Mouse (Mus musculus) brain, embryonic 14.5 days (tissue): ENCODE measurements around the gene Cdh11. TPM values are rescaled to one million over a fixed set of nuclear protein-coding genes. Genes with fewer than 3 reads are reported as not detected.
A peak's percentile ranks its signal among the peaks of the same experiment; 100 is the strongest.

Experiments
- DNase-seq: peaks from one replicate; pipeline ENCODE4 v3.0.0-alpha.2; 2011; ENCODE audit warnings: low read depth
- CTCF ChIP-seq: fragments of 200-500 bp; IDR thresholded peaks from 2 replicates; pipeline ENCODE4 v1.5.1; 2012; ENCODE audit warnings: inconsistent platforms, mild to moderate bottlenecking, moderate library complexity, borderline replicate concordance; ENCODE audit not compliant: insufficient read depth, insufficient read length; ENCODE audit errors: extremely low read depth
- POLR2A ChIP-seq: fragments of 200-500 bp; IDR thresholded peaks from 2 replicates; pipeline ENCODE4 v1.6.1; 2012; ENCODE audit warnings: mild to moderate bottlenecking, inconsistent platforms, borderline replicate concordance; ENCODE audit not compliant: poor library complexity, insufficient read depth, insufficient read length, severe bottlenecking; ENCODE audit errors: extremely low read depth
- polyA plus RNA-seq: library from polyadenylated mRNA; depleted of rRNA; stranded (reverse); fragments of >200 nt; gene quantifications from 2 replicates; pipeline ENCODE4 v1.2.3, GENCODE M21; 2012

The Cdh11 gene
- polyA plus RNA-seq, 1 experiment = 54.7 TPM

GRCm38 (mm10) chr8:102742940-102743339 is 42.5 kb downstream of the Cdh11 start:
- TF ChIP-seq POLR2A = no peak
- no peak for TF ChIP-seq CTCF

GRCm38 (mm10) chr8:102742008-102742591 is 43.3 kb downstream of the Cdh11 start:
- DNase-seq = no peak
- TF ChIP-seq POLR2A = no peak
- TF ChIP-seq CTCF = no peak

More at GRCm38 (mm10) chr8:102742940-102743339, 42.5 kb downstream of the Cdh11 start:
- DNase-seq = no peak

- TF ChIP-seq CTCF (no peak), POLR2A (no peak)
These were observed 44.5 kb downstream of the Cdh11 start for GRCm38 (mm10) chr8:102740963-102741362.

GRCm38 (mm10) chr8:102738961-102739487 is 46.4 kb downstream of the Cdh11 start:
- no peak for TF ChIP-seq CTCF
- no peak for TF ChIP-seq POLR2A
- DNase-seq = peak; percentile 89

More at GRCm38 (mm10) chr8:102740963-102741362, 44.5 kb downstream of the Cdh11 start:
- DNase-seq = no peak

DNA sequence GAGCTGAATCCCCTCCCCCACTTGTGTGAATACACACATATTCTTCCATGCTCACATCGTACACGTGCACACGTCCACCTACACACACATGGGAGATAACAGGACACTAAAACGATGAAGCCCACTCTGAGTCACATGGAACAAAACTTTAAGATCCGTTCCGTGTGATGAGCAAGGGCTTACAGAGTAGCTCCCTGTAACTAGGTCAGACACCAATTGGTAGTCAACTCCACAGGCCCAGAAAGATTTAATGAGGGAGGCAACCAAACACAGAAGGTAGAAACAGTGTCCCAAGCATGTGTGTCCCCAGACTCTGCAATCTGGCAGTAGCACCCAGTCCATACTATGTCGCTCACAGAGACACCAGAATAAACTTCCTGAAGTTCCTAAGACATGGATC is 47.0 kb downstream of the Cdh11 start:
- TF ChIP-seq POLR2A (no peak), CTCF (no peak)
- DNase-seq = peak; percentile 44

GRCm38 (mm10) chr8:102734419-102734818 is 51.0 kb downstream of the Cdh11 start:
- no peak for TF ChIP-seq CTCF
- no peak for DNase-seq

GRCm38 (mm10) chr8:102726206-102726935 is 59.1 kb downstream of the Cdh11 start:
- DNase-seq = peak; percentile 86

DNA sequence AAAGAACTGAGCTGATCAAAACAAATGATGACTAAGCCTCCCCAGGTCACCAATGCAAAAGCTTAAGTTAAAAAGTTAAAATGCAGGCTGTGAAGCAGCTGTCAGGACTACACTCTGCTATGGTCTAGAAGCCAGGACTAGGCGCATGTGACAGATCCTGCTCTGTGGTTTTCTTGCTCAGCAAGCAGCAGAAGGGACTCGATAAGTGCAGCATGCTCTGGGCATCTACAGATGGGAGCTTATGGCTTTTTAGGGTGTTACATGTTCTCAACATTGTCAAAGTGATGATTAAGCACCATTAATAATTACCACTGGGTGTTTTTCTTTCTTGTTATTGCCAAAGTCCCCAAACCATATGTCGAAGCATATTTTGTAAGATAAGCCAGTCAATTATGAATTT is 59.9 kb downstream of the Cdh11 start:
- TF ChIP-seq POLR2A = no peak
- TF ChIP-seq CTCF = no peak
- DNase-seq = peak; percentile 81

More at GRCm38 (mm10) chr8:102726206-102726935, 59.1 kb downstream of the Cdh11 start:
- TF ChIP-seq CTCF = no peak
- TF ChIP-seq POLR2A = no peak

DNA sequence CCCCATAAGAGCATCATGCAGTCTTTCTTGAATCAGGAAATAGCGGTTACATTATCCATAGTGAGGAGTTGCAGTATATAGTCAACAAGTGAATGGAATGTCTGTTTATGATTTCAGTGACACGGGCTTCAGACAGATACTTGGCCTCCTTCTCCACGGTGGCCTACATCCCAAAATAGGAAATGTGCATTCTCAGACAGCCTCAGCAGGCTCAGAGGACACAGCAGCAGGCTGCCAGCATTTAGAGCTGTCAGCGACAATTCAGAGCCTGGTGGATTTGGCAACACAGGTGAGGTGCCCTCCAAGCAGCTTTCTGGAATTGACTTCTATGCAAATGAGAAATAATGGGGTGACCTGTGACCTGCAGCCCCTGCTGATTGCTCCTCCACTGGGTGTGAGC is 69.5 kb downstream of the Cdh11 start:
- DNase-seq = no peak
- TF ChIP-seq POLR2A = no peak
- no peak for TF ChIP-seq CTCF

DNA sequence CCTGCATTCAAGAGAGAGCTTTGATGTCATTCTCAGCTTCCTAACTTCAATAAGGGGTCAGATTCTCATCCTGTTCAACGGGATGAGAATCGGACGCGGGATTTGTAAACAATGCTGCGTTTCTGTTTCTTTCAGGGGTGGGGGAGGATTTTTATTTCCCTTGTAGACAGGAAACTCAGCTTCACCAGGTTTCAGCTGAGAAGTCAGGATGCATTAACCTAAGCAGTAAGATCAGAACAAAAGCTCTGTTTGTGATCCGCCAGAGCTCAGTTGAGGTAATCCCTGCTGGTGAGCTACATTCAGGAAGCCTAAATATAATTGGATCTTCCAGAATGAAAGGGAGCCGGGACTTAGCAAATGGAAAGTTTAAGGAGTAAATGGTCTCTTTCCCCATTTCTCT is 78.1 kb downstream of the Cdh11 start:
- peak; percentile 53 for DNase-seq
- TF ChIP-seq CTCF (no peak), POLR2A (no peak)

DNA sequence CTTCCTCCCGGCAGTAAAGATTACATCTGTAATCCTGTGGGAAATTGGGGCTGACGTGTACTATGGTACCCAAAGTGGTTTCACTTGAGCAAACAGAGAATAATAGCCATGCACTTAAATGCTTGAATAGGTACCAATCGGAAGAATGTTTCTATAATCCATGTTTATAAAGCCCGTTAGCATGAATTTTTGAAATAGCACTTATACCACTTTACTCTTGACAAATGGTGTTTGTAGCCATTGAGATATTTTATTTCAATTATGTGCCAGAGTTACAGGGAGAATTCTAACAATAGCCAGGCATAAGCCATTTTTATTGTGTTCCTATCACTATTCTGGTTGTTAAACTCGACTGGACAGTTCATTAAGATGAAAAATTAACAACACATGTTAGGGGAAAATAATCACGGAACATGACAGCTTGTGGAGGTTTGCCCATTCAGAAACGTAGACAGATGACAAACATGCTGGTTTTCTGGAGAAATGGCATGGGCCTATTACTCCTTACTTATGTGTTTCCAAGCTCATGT is 80.0 kb downstream of the Cdh11 start:
- DNase-seq = no peak
- no peak for TF ChIP-seq CTCF
- no peak for TF ChIP-seq POLR2A
